Mouse (Mus musculus) liver, embryonic 14.5 days (tissue): ENCODE data around the gene Hyal3. TPM values are rescaled to one million over a fixed set of nuclear protein-coding genes. Genes with fewer than 3 reads are reported as not detected.

ENCODE experiments used
- ATAC-seq: fragments of 200-750 bp; cut with Nextera tagmentation; 2 replicates; pipeline ENCODE4 v1.8.0; 2017; ENCODE audit warnings: moderate number of reproducible peaks, mild to moderate bottlenecking, moderate library complexity; ENCODE audit not compliant: insufficient read depth
- DNase-seq, 3 experiments: peaks; one replicate each; pipeline ENCODE4 v3.0.0-alpha.2; 2012 to 2013; ENCODE audit warnings: low read depth in 3 of 3, low spot score in 3 of 3
- H3K27ac ChIP-seq: fragments of 300-500 bp; sonication (generic); 2 replicates; pipeline ENCODE4 v1.5.1; 2014; ENCODE audit warnings: moderate library complexity, mild to moderate bottlenecking, control low read depth, inconsistent platforms
- H3K27me3 ChIP-seq: fragments of 300-500 bp; sonication (generic); 2 replicates; pipeline ENCODE4 v1.6.1; 2014; ENCODE audit warnings: mild to moderate bottlenecking, low read length, moderate library complexity; ENCODE audit not compliant: control insufficient read depth, insufficient read depth
- H3K36me3 ChIP-seq: fragments of 300-500 bp; sonication (generic); replicated peaks from 2 replicates; pipeline ENCODE4 v1.6.1; 2014; ENCODE audit warnings: low read depth; ENCODE audit not compliant: control insufficient read depth, insufficient read depth
- H3K4me1 ChIP-seq, 2 experiments: fragments of 200-500 bp in 1 of 2; fragments of 300-500 bp in 1 of 2; sonication (generic) in 1 of 2; replicated peaks; 2 replicates each; pipeline ENCODE4 v1.6.1; 2012 to 2014; ENCODE audit warnings: antibody characterized with exemption in 1 of 2, inconsistent platforms in 1 of 2, low read length in 1 of 2; ENCODE audit not compliant: control insufficient read depth in 2 of 2, insufficient read depth in 2 of 2
- H3K4me2 ChIP-seq: fragments of 300-500 bp; sonication (generic); 2 replicates; pipeline ENCODE4 v1.6.1; 2014; ENCODE audit warnings: low read depth, mild to moderate bottlenecking, control low read depth, moderate library complexity
- H3K4me3 ChIP-seq, 2 experiments: fragments of 200-500 bp in 1 of 2; fragments of 300-500 bp in 1 of 2; sonication (generic) in 1 of 2; 2 replicates each; pipeline ENCODE4 v1.5.1; 2012 to 2014; ENCODE audit warnings: low read depth in 2 of 2, low read length in 2 of 2, mild to moderate bottlenecking in 2 of 2, control low read depth in 1 of 2, inconsistent platforms in 1 of 2, moderate library complexity in 1 of 2; ENCODE audit not compliant: insufficient read depth in 1 of 2
- H3K9ac ChIP-seq: fragments of 300-500 bp; sonication (generic); replicated peaks from 2 replicates; pipeline ENCODE4 v1.6.1; 2014; ENCODE audit warnings: mild to moderate bottlenecking, control low read depth, moderate library complexity
- H3K9me3 ChIP-seq: fragments of 300-500 bp; sonication (generic); 2 replicates; pipeline ENCODE4 v1.6.1; 2016; ENCODE audit warnings: low read length, mixed read lengths; ENCODE audit not compliant: control insufficient read depth
- CTCF ChIP-seq: IDR thresholded peaks from 2 replicates; pipeline ENCODE4 v1.5.1; 2016; ENCODE audit warnings: antibody characterized with exemption, low read depth, control low read depth
- EP300 ChIP-seq: IDR thresholded peaks from 2 replicates; pipeline ENCODE4 v1.6.1; 2016; ENCODE audit warnings: antibody characterized with exemption, low read depth
- WGBS: fragments of 180-500 bp; shearing (Covaris S2); extraction: QIAGEN DNeasy Blood & Tissue Kit; methylation state at CpG from one replicate; pipeline ENCODE4 v1.1.7; 2014; ENCODE audit not compliant: insufficient replicate concordance; 5-methylcytosine and 5-hydroxymethylcytosine counted together
- polyA plus RNA-seq, 2 experiments: library from polyadenylated mRNA; depleted of rRNA in 1 of 2; stranded (reverse) in 1 of 2; unstranded in 1 of 2; fragments of >200 nt; fragmentation: Nextera tagmentation in 1 of 2; extraction: Ambion mirVana in 1 of 2; gene quantifications; 2 replicates each; pipeline versions ENCODE4 v1.2.1 to v1.2.3; 2012 to 2014

The Hyal3 gene
- polyA plus RNA-seq, 2 experiments, result 0.45 to 0.69 TPM

- no peaks in the 10 kb centered on the region for H3K36me3 ChIP-seq
- H3K4me1 ChIP-seq, result peaks cover 31 to 36% of the 10 kb centered on the region in 2 experiments
- ATAC-seq, result no peak
- no peak overlapping the region for H3K4me3 ChIP-seq
- H3K27me3 ChIP-seq, result peaks cover 3% of the 10 kb centered on the region; the same call in 1 of the 2 replicates
- H3K27ac ChIP-seq, result no peak overlapping the region
- WGBS, result 75% methylated on average over 20 of the region's 20 CpGs
- no peak overlapping the region for H3K9ac ChIP-seq
- H3K4me2 ChIP-seq, result no peak overlapping the region
- DNase-seq, result no peak
- TF ChIP-seq EP300 (no peak), CTCF (no peak)
- H3K9me3 ChIP-seq, result no peaks in the 10 kb centered on the region
These were observed 31.1 kb upstream of the Hyal3 start for GRCm38 (mm10) chr9:107549297-107550074.

GRCm38 (mm10) chr9:107550491-107551116 is 30.0 kb upstream of the Hyal3 start:
- no peak for DNase-seq
- peak overlapping the region in 1 of 2 experiments; percentile 39; a peak in 2 of 4 replicates for H3K4me3 ChIP-seq
- TF ChIP-seq EP300, result no peak
- no peak for TF ChIP-seq CTCF
- H3K9ac ChIP-seq, result no peak overlapping the region
- H3K27me3 ChIP-seq, result peaks cover 3% of the 10 kb centered on the region; the same call in 1 of the 2 replicates
- 39% methylated on average over 23 of the region's 23 CpGs for WGBS
- H3K36me3 ChIP-seq, result no peaks in the 10 kb centered on the region
- H3K27ac ChIP-seq, result no peak overlapping the region
- H3K9me3 ChIP-seq, result no peaks in the 10 kb centered on the region
- H3K4me2 ChIP-seq, result peak overlapping the region; percentile 67
- peaks cover 31 to 38% of the 10 kb centered on the region in 2 experiments for H3K4me1 ChIP-seq
- no peak for ATAC-seq

- WGBS, result 1% methylated on average over 63 of the region's 63 CpGs
- ATAC-seq, result peak; percentile 27
- Histone ChIP-seq H3K27me3 (peaks cover 3% of the 10 kb centered on the region; the same call in 1 of the 2 replicates), H3K9ac (peak within 1 kb of the TSS; percentile 58), H3K27ac (no peak within 1 kb of the TSS), H3K9me3 (no peaks in the 10 kb centered on the region), H3K4me3 (peak within 1 kb of the TSS; percentile 39 to 41), H3K4me1 (peaks cover 34 to 45% of the 10 kb centered on the region in 2 experiments), H3K4me2 (peak within 1 kb of the TSS; percentile 67), H3K36me3 (no peaks in the 10 kb centered on the region)
- DNase-seq, result no peak
- no peak for TF ChIP-seq EP300
- TF ChIP-seq CTCF, result peak; percentile 5; the same call in 1 of the 2 replicates
These were observed 29.3 kb upstream of the Hyal3 start, which contains the start of gene Rassf1 for GRCm38 (mm10) chr9:107551117-107551889. Gene Rassf1, plus strand, starts transcription at chr9:107551555.

GRCm38 (mm10) chr9:107551890-107552355 is 28.7 kb upstream of the Hyal3 start:
- no peak overlapping the region for H3K27ac ChIP-seq
- peak overlapping the region; percentile 58 for H3K9ac ChIP-seq
- TF ChIP-seq CTCF, result no peak
- no peak for TF ChIP-seq EP300
- H3K4me2 ChIP-seq, result peak overlapping the region; percentile 67
- peaks cover 36 to 46% of the 10 kb centered on the region in 2 experiments for H3K4me1 ChIP-seq
- H3K4me3 ChIP-seq, result peak overlapping the region; percentile 39 to 41
- ATAC-seq, result no peak
- peaks cover 3% of the 10 kb centered on the region; the same call in 1 of the 2 replicates for H3K27me3 ChIP-seq
- no peak for DNase-seq
- no peaks in the 10 kb centered on the region for H3K9me3 ChIP-seq
- WGBS, result 29% methylated on average over 8 of the region's 8 CpGs
- peaks cover 3% of the 10 kb centered on the region for H3K36me3 ChIP-seq
